Mouse (Mus musculus): ENCODE results near the gene Rsrc2. TPM values are rescaled to one million over a fixed set of nuclear protein-coding genes. Genes with fewer than 3 reads are reported as not detected.
A peak's percentile ranks its signal among the peaks of the same experiment; 100 is the strongest.
"Not testable (repeated sequence)": the region's sequence is repeated elsewhere in the genome, so short reads cannot be mapped to it uniquely, and the experiment has no call there.

Gene Rsrc2
- 138 TPM for polyA plus RNA-seq (2021)

DNA sequence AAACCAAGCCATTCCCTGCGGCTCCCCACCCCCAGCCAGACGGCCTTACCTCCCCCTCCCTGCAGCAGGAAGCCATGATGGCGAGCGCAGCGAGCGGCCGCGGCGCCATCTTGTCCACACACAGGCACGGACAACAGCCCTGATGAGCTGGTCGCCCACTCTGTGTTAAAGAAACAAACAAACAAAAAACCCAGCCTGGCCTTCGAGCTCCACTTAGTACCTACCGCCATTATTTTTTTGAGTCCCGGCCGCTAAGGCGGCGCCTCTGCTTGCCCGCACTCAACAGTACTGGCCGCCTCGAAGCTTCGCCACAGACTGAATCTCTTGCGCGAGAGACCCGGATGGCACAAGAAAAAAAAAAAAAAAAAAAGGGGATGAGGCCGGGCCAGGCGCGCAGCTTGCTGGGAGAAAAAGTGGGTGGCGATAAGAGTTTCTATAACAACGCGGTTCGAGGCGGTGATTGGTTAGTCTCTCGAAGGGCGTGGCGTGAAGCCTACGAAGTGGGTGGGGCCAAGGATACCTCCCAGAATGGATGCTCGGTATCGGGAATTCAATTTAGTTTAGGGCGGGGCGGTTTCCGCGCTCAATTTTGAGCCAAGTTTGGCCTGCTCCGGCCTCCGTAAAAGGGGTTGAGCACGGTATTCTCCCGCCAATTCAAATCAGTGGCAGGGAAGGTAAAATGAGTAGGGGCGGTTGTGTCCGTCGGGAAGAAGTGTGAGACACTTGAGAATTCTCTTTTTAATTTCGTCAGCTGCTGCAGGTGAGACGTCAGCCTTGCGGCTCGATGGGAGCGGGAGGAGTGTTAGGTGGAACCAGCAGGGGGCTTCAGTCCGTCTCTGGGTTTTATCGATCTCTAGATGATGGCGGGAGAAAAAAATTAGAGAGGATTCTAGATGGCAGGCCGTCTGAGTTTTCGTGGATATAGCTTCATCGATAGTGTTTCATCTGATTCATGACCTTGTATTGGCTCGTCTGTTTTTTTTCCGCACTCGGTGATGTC, at the start of gene Rsrc2, which contains the start of gene Kntc1:
Rsrc2 (minus strand) TSS at position 350 of the 1,000 bp plus-strand sequence.
Kntc1 (plus strand) TSS at position 652 of the 1,000 bp plus-strand sequence.
- POLR2A ChIA-PET: interaction anchor here (0.6 to 2.0 kb wide), 12 partner anchors 8 to 462 kb away, joined by 3 to 12 read pairs (median 4); partner anchors contain the start of gene Zcchc8
- H3K27me3 ChIP-seq: no peaks in the 10 kb centered on the region
- peak; percentile 99 for DNase-seq (ENCODE audit: low read depth, low spot score)
- in situ Hi-C loops (cut with MboI; ENCODE audit: low pct_unique_long_range_greater_than_20kb): no loop called here
- peak; percentile 32 for TF ChIP-seq CTCF (IDR thresholded peaks at IDR 0.05)
- CTCF ChIA-PET: interaction anchor here (0.8 to 1.0 kb wide), 2 partner anchors 18 to 20 kb away, joined by 3 read pairs; no protein-coding TSS in a partner anchor
- ATAC-seq: peak; percentile 81

DNA sequence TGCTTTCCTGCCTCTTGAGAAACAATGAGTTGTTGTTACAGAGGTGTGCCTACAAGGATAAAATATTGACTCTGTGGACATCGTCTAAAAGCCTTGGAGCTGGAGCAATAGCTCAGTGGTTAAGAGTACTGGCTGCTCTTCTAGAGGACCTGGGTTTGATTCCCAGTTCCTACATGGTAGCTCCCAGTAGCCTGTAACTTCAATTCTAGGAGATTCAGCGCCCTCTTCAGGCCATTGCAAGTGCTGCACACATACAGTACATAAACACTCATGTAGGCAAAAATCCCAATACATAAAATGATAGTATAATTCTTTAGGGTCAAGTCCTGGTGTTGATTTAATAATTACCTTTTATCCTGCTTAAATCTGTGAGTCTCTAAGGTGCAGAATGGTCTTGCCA, 43.9 kb upstream of the Rsrc2 start:
- ChIA-PET CTCF (no interaction called here), POLR2A (no interaction called here)
- DNase-seq (ENCODE audit: low read depth, low spot score) (no peak), ATAC-seq (no peak)
- TF ChIP-seq CTCF (IDR thresholded peaks at IDR 0.05): no peak
- in situ Hi-C loops (cut with MboI; ENCODE audit: low pct_unique_long_range_greater_than_20kb): no loop called here
- no peaks in the 10 kb centered on the region for H3K27me3 ChIP-seq

DNA sequence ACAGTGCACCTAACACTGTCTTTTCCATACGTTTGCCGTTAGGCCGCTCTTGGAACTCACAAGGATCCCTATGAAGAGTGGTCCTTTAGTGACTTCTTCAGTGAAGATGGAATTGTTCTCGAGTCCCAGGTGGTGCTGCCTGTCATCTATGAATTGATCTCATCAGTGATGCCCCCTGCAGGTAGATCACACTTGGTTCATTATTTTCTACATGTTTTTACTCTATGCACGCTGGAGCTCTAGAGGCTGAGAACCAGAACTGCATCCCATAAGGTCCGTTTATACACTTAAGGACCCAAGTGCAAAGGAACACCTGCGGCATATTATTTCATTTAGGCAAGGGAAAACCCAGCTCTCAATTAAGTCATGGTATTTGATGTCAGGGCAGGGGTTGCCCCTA, 39.8 kb upstream of the Rsrc2 start:
- in situ Hi-C loops (cut with MboI; ENCODE audit: low pct_unique_long_range_greater_than_20kb): no loop called here
- ATAC-seq (no peak), DNase-seq (ENCODE audit: low read depth, low spot score) (no peak)
- POLR2A ChIA-PET: interaction anchor here (1.2 kb wide), 1 partner anchor 10 kb away, joined by 3 read pairs; no protein-coding TSS in a partner anchor
- CTCF ChIA-PET: no interaction called here
- TF ChIP-seq CTCF (IDR thresholded peaks at IDR 0.05): no peak
- no peaks in the 10 kb centered on the region for H3K27me3 ChIP-seq

DNA sequence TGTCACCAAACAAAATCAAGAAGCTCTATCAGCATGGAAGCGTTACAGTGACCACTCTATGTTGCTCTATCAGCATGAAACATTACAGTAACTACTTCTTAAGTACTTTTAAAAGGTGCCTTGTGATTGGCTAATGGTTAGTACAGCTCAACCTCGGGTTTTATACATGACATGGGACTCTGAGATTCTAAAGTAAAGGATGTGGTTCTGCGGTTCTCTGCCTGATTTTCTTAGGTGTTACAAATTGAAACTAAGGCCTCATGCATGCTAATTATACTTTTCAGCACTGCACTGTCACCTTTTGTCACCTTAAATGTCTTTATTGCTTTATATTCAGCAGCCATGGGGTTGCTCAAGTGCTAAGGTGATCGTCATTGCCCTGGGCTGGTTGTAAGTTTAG, 32.6 kb upstream of the Rsrc2 start:
- in situ Hi-C loops (cut with MboI; ENCODE audit: low pct_unique_long_range_greater_than_20kb): no loop called here
- no peak for ATAC-seq
- CTCF ChIA-PET: interaction anchor here (1.3 to 1.5 kb wide), 2 partner anchors 11 to 15 kb away, joined by 3 read pairs; no protein-coding TSS in a partner anchor
- no peaks in the 10 kb centered on the region for H3K27me3 ChIP-seq
- no peak for TF ChIP-seq CTCF (IDR thresholded peaks at IDR 0.05)
- no peak for DNase-seq (ENCODE audit: low read depth, low spot score)
- POLR2A ChIA-PET: no interaction called here

DNA sequence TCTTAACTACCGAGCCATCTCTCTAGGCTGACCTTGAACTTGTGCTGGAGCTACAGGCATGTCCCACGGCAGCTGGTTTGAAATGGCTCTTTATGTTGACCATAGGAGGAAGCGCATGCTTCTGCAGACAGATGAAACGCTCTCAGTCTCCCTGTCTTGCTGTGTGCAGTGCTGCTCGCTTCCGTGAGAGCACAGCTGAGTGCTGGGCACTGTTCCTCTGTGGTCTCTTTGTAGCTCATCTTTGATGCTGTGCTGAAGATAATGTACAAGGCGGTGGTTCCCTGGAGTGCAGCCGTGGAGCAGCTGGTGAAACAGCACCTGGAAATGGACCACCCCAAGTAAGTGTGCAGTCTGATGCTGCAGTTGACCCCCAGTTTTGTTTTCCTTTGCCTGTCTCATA, 31.5 kb upstream of the Rsrc2 start:
- in situ Hi-C loops (cut with MboI; ENCODE audit: low pct_unique_long_range_greater_than_20kb): no loop called here
- no peaks in the 10 kb centered on the region for H3K27me3 ChIP-seq
- ATAC-seq (no peak), DNase-seq (ENCODE audit: low read depth, low spot score) (no peak)
- TF ChIP-seq CTCF (IDR thresholded peaks at IDR 0.05): no peak
- ChIA-PET CTCF (interaction anchor here (1.3 to 1.7 kb wide), 3 partner anchors 10 to 16 kb away, joined by 3 to 8 read pairs (median 3); no protein-coding TSS in a partner anchor), POLR2A (no interaction called here)

DNA sequence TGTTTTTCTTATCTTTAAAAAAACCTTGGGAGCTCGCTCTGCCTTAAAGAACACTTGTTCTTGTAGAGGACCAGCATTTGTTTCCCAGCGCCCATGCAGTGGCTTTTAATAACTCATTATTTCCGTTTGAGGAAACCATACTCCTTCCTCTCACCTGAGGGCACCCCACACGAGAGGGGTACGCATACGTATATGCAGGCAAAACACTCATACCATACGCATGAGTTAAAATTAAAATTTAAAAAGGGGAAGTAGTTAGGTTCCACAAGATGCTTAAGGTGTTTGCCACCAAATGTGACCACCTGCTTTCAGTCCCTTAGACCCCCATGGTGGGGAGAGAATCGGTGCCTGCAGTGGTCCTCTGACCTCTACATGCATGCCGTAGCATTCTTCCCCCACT, 24.2 kb upstream of the Rsrc2 start:
- no peak for DNase-seq (ENCODE audit: low read depth, low spot score)
- CTCF ChIA-PET: interaction anchor here (1.4 kb wide), 1 partner anchor 24 kb away, joined by 3 read pairs; no protein-coding TSS in a partner anchor
- TF ChIP-seq CTCF (IDR thresholded peaks at IDR 0.05): no peak
- no peaks in the 10 kb centered on the region for H3K27me3 ChIP-seq
- in situ Hi-C loops (cut with MboI; ENCODE audit: low pct_unique_long_range_greater_than_20kb): no loop called here
- POLR2A ChIA-PET: no interaction called here
- no peak for ATAC-seq

DNA sequence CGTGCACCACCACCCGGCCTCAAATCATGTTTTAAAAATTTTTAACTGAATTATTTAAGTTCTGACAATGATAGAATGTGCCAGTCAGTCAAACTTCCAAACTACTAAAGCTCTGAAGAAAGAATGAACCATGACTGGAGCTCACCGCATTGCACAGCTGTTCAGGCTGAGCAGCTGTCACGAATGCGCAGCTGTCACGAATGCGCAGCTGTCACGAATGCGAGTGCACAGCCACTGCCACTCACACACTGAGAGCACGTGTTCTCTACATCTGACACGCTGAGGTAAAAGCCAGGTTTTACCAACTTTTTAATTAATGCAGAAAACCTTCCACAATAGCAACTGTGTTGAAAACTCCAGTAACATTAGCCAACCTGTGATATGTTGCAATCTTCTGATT, 17.2 kb upstream of the Rsrc2 start:
- in situ Hi-C loops (cut with MboI; ENCODE audit: low pct_unique_long_range_greater_than_20kb): not testable (repeated sequence)

DNA sequence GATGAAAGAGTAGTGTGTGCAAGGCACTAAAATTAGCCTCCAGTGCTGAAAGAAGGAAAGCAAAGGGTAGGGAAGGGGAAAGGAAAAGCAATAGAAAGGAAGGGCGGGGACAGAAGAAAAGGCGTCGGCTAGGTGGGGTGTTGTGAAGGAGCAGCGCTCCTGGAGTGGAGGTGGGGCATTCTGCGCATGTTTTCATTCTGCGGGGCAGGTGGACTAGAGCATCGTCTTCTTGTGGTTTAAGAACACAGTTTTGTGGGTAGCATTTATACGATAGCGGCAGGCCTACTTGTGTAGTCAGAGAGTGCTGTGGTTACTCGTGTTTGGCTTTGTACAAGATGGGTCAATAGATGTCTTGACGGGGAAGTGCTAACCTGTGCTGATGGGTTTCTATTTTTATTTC, 16.3 kb upstream of the Rsrc2 start:
- no peaks in the 10 kb centered on the region for H3K27me3 ChIP-seq
- ChIA-PET POLR2A (no interaction called here), CTCF (no interaction called here)
- no peak for DNase-seq (ENCODE audit: low read depth, low spot score)
- TF ChIP-seq CTCF (IDR thresholded peaks at IDR 0.05): no peak
- in situ Hi-C loops (cut with MboI; ENCODE audit: low pct_unique_long_range_greater_than_20kb): no loop called here
- no peak for ATAC-seq

More for the DNA sequence above, 17.2 kb upstream of the Rsrc2 start:
- POLR2A ChIA-PET; H3K27me3 ChIP-seq; CTCF ChIA-PET; ATAC-seq; DNase-seq (ENCODE audit: low read depth, low spot score): not testable (repeated sequence)

DNA sequence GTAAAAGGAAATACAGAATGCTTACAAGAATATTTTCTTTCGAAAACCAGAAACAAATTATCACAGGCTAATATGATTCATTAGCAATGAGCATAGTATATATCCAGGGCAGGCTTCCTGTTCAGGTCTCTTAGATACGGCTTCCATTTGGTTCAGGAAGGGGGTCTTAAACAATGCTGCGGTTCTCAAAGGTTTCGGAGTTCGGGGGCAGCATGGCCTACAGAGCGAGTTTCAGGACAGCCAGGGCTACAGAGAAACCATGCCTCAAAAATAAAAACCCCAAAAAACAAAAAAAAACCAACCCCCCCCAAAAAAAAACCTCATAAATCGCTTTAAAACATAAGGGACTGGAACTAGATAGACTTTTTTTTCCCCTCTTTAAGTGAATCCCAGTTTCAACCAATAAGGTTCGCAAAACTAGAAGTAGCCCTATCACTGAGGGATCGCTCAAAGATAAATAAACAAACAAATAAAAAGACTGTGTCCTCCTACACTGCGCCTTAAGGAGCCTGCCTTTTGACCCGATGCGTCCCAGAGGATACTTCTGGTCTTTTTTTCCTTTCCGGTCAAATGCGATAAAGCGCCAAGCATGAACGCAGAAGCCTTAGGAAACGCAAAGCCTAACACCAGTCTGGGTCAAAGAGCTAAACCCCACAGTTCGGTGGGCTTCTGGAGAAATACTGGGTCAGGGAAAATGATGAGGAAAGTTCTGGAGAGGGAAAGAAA, 712 bp downstream of the Rsrc2 start:
- ChIA-PET POLR2A (interaction anchor here (0.6 to 2.0 kb wide), 12 partner anchors 9 to 461 kb away, joined by 3 to 12 read pairs (median 4); partner anchors contain the start of gene Zcchc8), CTCF (interaction anchor here (0.8 to 1.0 kb wide), 2 partner anchors 17 to 19 kb away, joined by 3 read pairs; no protein-coding TSS in a partner anchor)
- DNase-seq (ENCODE audit: low read depth, low spot score) (peak; percentile 30), ATAC-seq (no peak)
- in situ Hi-C loops (cut with MboI; ENCODE audit: low pct_unique_long_range_greater_than_20kb): no loop called here
- no peak for TF ChIP-seq CTCF (IDR thresholded peaks at IDR 0.05)
- H3K27me3 ChIP-seq: no peaks in the 10 kb centered on the region

DNA sequence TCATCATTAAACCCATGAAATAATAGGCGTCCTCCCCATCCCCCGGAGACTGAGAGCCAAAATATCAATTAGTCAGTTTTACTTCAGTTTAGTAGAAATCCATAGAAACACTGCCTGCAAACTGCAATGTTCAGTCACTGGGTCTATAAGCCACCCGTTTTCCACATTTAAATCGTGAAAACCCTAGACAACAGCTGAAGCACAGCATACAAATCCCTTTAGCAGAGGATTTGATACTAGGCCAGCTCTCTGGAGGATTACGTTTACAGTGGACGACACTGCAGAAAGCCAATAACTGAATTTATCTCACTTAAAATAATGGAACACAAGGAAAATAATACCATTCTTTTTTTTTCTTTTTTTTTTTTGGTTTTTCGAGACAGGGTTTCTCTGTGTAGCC, 1.6 kb downstream of the Rsrc2 start:
- TF ChIP-seq CTCF (IDR thresholded peaks at IDR 0.05): no peak
- CTCF ChIA-PET: interaction anchor here (1.0 to 1.1 kb wide), 2 partner anchors 9 to 12 kb away, joined by 3 read pairs; no protein-coding TSS in a partner anchor
- POLR2A ChIA-PET: interaction anchor here (0.6 to 2.0 kb wide), 2 partner anchors 27 to 29 kb away, joined by 3 to 12 read pairs; partner anchors contain the start of gene Zcchc8
- ATAC-seq (no peak), DNase-seq (ENCODE audit: low read depth, low spot score) (no peak)
- no peaks in the 10 kb centered on the region for H3K27me3 ChIP-seq
- in situ Hi-C loops (cut with MboI; ENCODE audit: low pct_unique_long_range_greater_than_20kb): no loop called here

Measured in Patski (cell line).